Mouse (Mus musculus) liver, embryonic 16.5 days (tissue): ENCODE results near the gene Olfr557. TPM values are rescaled to one million over a fixed set of nuclear protein-coding genes. Genes with fewer than 3 reads are reported as not detected.

ENCODE experiments used
- ATAC-seq: fragments of 200-750 bp; cut with Nextera tagmentation; 2 replicates; pipeline ENCODE4 v1.8.0; 2017; ENCODE audit warnings: low read depth, mild to moderate bottlenecking, moderate number of reproducible peaks, moderate library complexity
- H3K27ac ChIP-seq: fragments of 300-500 bp; sonication (generic); 2 replicates; pipeline ENCODE4 v1.5.1; 2014; ENCODE audit warnings: mild to moderate bottlenecking, low read length
- H3K27me3 ChIP-seq: fragments of 300-500 bp; sonication (generic); 2 replicates; pipeline ENCODE4 v1.6.1; 2014; ENCODE audit warnings: low read depth, low read length, mixed read lengths; ENCODE audit not compliant: control insufficient read depth, insufficient read depth
- H3K36me3 ChIP-seq: fragments of 300-500 bp; sonication (generic); 2 replicates; pipeline ENCODE4 v1.6.1; 2014; ENCODE audit warnings: mild to moderate bottlenecking; ENCODE audit not compliant: control insufficient read depth, insufficient read depth
- H3K4me1 ChIP-seq: fragments of 300-500 bp; sonication (generic); 2 replicates; pipeline ENCODE4 v1.6.1; 2014; ENCODE audit warnings: low read depth, low read length, mixed read lengths; ENCODE audit not compliant: control insufficient read depth
- H3K4me2 ChIP-seq: fragments of 300-500 bp; sonication (generic); 2 replicates; pipeline ENCODE4 v1.6.1; 2014; ENCODE audit warnings: low read depth, low read length, mixed read lengths
- H3K4me3 ChIP-seq: fragments of 300-500 bp; sonication (generic); 2 replicates; pipeline ENCODE4 v1.5.1; 2014; ENCODE audit warnings: low read depth, mild to moderate bottlenecking, low read length
- H3K9ac ChIP-seq: fragments of 300-500 bp; sonication (generic); 2 replicates; pipeline ENCODE4 v1.6.1; 2014; ENCODE audit warnings: low read depth, low read length
- H3K9me3 ChIP-seq: fragments of 300-500 bp; sonication (generic); replicated peaks from 2 replicates; pipeline ENCODE4 v1.6.1; 2016; ENCODE audit warnings: low read length; ENCODE audit not compliant: control insufficient read depth
- WGBS: fragments of 180-500 bp; shearing (Covaris S2); extraction: QIAGEN DNeasy Blood & Tissue Kit; methylation state at CpG from one replicate; pipeline ENCODE4 v1.1.7; 2014; ENCODE audit not compliant: insufficient replicate concordance; 5-methylcytosine and 5-hydroxymethylcytosine counted together
- polyA plus RNA-seq: library from polyadenylated mRNA; unstranded; fragments of >200 nt; fragmentation: Nextera tagmentation; extraction: Ambion mirVana; gene quantifications from 2 replicates; pipeline ENCODE4 v1.2.1, GENCODE M21; 2015

Gene Olfr557
- not detected in 2 replicates for polyA plus RNA-seq

GRCm38 (mm10) chr7:102695358-102696125 is at the start of gene Olfr557:
Gene Olfr557, plus strand, starts transcription at chr7:102695910.
- no peak for ATAC-seq
- Histone ChIP-seq H3K4me3 (no peak within 1 kb of the TSS), H3K4me1 (no peaks in the 10 kb centered on the region), H3K36me3 (no peaks in the 10 kb centered on the region), H3K9me3 (no peaks in the 10 kb centered on the region), H3K27me3 (no peaks in the 10 kb centered on the region), H3K9ac (no peak within 1 kb of the TSS), H3K4me2 (no peak within 1 kb of the TSS), H3K27ac (no peak within 1 kb of the TSS)
- 65% methylated on average over 5 of the region's 5 CpGs for WGBS

- no peak for ATAC-seq
- WGBS, result 54% methylated on average over 1 of the region's 1 CpGs
- H3K36me3 ChIP-seq, result no peaks in the 10 kb centered on the region
Measured at GRCm38 (mm10) chr7:102658523-102658922, 37.2 kb upstream of the Olfr557 start, which contains the start of gene Olfr555. Gene Olfr555, plus strand, starts transcription at chr7:102658823.

GRCm38 (mm10) chr7:102664599-102664998 is 31.1 kb upstream of the Olfr557 start, which contains the start of gene Olfr556:
Gene Olfr556, plus strand, starts transcription at chr7:102664899.
- Histone ChIP-seq H3K4me3 (no peak within 1 kb of the TSS), H3K9me3 (no peaks in the 10 kb centered on the region), H3K4me1 (no peaks in the 10 kb centered on the region), H3K9ac (no peak within 1 kb of the TSS), H3K27me3 (no peaks in the 10 kb centered on the region), H3K4me2 (no peak within 1 kb of the TSS), H3K27ac (no peak within 1 kb of the TSS), H3K36me3 (no peaks in the 10 kb centered on the region)
- WGBS, result 48% methylated on average over 3 of the region's 3 CpGs
- no peak for ATAC-seq

More at GRCm38 (mm10) chr7:102658523-102658922, 37.2 kb upstream of the Olfr557 start, which contains the start of gene Olfr555:
- Histone ChIP-seq H3K4me1 (no peaks in the 10 kb centered on the region), H3K27ac (no peak within 1 kb of the TSS), H3K9ac (no peak within 1 kb of the TSS), H3K4me2 (no peak within 1 kb of the TSS), H3K4me3 (no peak within 1 kb of the TSS), H3K9me3 (no peaks in the 10 kb centered on the region), H3K27me3 (no peaks in the 10 kb centered on the region)

- H3K9me3 ChIP-seq, result no peaks in the 10 kb centered on the region
- H3K4me2 ChIP-seq, result no peak overlapping the region
- no peak for ATAC-seq
- no peak overlapping the region for H3K4me3 ChIP-seq
- H3K9ac ChIP-seq, result no peak overlapping the region
- H3K36me3 ChIP-seq, result no peaks in the 10 kb centered on the region
- 30% methylated on average over 2 of the region's 2 CpGs for WGBS
- H3K27ac ChIP-seq, result no peak overlapping the region
- H3K4me1 ChIP-seq, result no peaks in the 10 kb centered on the region
- H3K27me3 ChIP-seq, result no peaks in the 10 kb centered on the region
Measured at GRCm38 (mm10) chr7:102665378-102665777, 30.3 kb upstream of the Olfr557 start.

- no peaks in the 10 kb centered on the region for H3K4me1 ChIP-seq
- WGBS, result 59% methylated on average over 2 of the region's 2 CpGs
- no peak overlapping the region for H3K9ac ChIP-seq
- ATAC-seq, result no peak
- no peak overlapping the region for H3K4me2 ChIP-seq
- H3K4me3 ChIP-seq, result no peak overlapping the region
- no peak overlapping the region for H3K27ac ChIP-seq
- no peaks in the 10 kb centered on the region for H3K9me3 ChIP-seq
- no peaks in the 10 kb centered on the region for H3K27me3 ChIP-seq
- no peaks in the 10 kb centered on the region for H3K36me3 ChIP-seq
Measured at GRCm38 (mm10) chr7:102676225-102676624, 19.5 kb upstream of the Olfr557 start.

- no peak for ATAC-seq
- H3K36me3 ChIP-seq, result no peaks in the 10 kb centered on the region
- H3K27me3 ChIP-seq, result no peaks in the 10 kb centered on the region
- 62% methylated on average over 1 of the region's 1 CpGs for WGBS
- H3K4me1 ChIP-seq, result no peaks in the 10 kb centered on the region
- H3K9me3 ChIP-seq, result no peaks in the 10 kb centered on the region
- H3K4me2 ChIP-seq, result no peak overlapping the region
- no peak overlapping the region for H3K27ac ChIP-seq
- H3K9ac ChIP-seq, result no peak overlapping the region
- H3K4me3 ChIP-seq, result no peak overlapping the region
Measured at GRCm38 (mm10) chr7:102681916-102682315, 13.8 kb upstream of the Olfr557 start.

- ATAC-seq, result peak; percentile 96
- no peaks in the 10 kb centered on the region for H3K9me3 ChIP-seq
- under 1% methylated on average over 40 of the region's 40 CpGs for WGBS
- no peaks in the 10 kb centered on the region for H3K36me3 ChIP-seq
- peak within 1 kb of the TSS; percentile 66 for H3K4me3 ChIP-seq
- peak within 1 kb of the TSS; percentile 66 for H3K4me2 ChIP-seq
- H3K9ac ChIP-seq, result peak within 1 kb of the TSS; percentile 63
- H3K27me3 ChIP-seq, result no peaks in the 10 kb centered on the region
- no peaks in the 10 kb centered on the region; the same call in 1 of the 2 replicates for H3K4me1 ChIP-seq
- H3K27ac ChIP-seq, result no peak within 1 kb of the TSS
Measured at GRCm38 (mm10) chr7:102686944-102687501, 8.7 kb upstream of the Olfr557 start, which contains the start of gene Trim68. Gene Trim68, minus strand, starts transcription at chr7:102687327.

- ATAC-seq, result no peak
- WGBS, result 66% methylated on average over 7 of the region's 7 CpGs
- Histone ChIP-seq H3K36me3 (no peaks in the 10 kb centered on the region), H3K4me3 (no peak overlapping the region), H3K9me3 (no peaks in the 10 kb centered on the region), H3K27me3 (no peaks in the 10 kb centered on the region), H3K27ac (no peak overlapping the region), H3K9ac (no peak overlapping the region), H3K4me1 (no peaks in the 10 kb centered on the region), H3K4me2 (no peak overlapping the region)
Measured at GRCm38 (mm10) chr7:102698461-102698860, 2.8 kb downstream of the Olfr557 start.

GRCm38 (mm10) chr7:102701915-102702314 is 6.2 kb downstream of the Olfr557 start, which contains the start of gene Olfr558:
Gene Olfr558, plus strand, starts transcription at chr7:102702215.
- no peaks in the 10 kb centered on the region for H3K36me3 ChIP-seq
- no peaks in the 10 kb centered on the region for H3K4me1 ChIP-seq
- no peak within 1 kb of the TSS for H3K27ac ChIP-seq
- no peak within 1 kb of the TSS for H3K4me3 ChIP-seq
- no peak within 1 kb of the TSS for H3K9ac ChIP-seq
- no peak for ATAC-seq
- H3K4me2 ChIP-seq, result no peak within 1 kb of the TSS
- no peaks in the 10 kb centered on the region for H3K9me3 ChIP-seq
- no peaks in the 10 kb centered on the region for H3K27me3 ChIP-seq
